Mouse (Mus musculus) megakaryocyte, embryonic 14.5 days (primary cell): ENCODE measurements around the gene Pik3ap1.

Experiments used
- FLI1 ChIP-seq: IDR thresholded peaks from 2 replicates; pipeline ENCODE4 v1.6.1; 2012; ENCODE audit warnings: low read length, inconsistent platforms, mixed read lengths
- GATA1 ChIP-seq: IDR thresholded peaks from 3 replicates; pipeline ENCODE4 v1.6.1; 2012; ENCODE audit warnings: mixed read lengths, low read length, inconsistent platforms, borderline replicate concordance

DNA sequence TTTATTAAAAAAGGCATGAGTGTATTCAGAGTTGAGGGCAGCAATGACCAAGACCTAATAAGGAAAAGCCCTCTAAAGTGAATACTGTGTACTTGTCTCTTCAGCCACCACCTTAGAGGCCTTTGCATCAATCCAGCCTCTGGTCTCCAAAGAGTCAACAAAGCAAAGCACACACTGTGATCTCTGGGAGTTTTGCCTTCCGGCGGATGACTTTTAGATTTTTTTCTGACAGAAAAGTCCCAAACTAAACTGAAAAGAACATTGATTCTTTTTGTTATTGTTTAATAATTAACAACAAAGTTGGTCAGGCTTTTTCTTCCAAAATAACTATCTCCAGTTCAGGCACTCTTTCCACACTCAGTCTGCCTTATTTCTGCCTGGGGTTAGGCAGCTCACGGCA, 36.7 kb downstream of the Pik3ap1 start:
- TF ChIP-seq GATA1 (no peak), FLI1 (no peak)
